Mouse (Mus musculus) G1E (cell line): ENCODE measurements around the gene Dpf3. TPM values are rescaled to one million over a fixed set of nuclear protein-coding genes. Genes with fewer than 3 reads are reported as not detected.

Experiments
- ATAC-seq: 2 replicates; pipeline ENCODE4 v1.8.0; 2016; ENCODE audit warnings: mild to moderate bottlenecking; ENCODE audit not compliant: insufficient number of reproducible peaks, poor library complexity, low FRiP score, severe bottlenecking; ENCODE audit errors: extremely low read depth
- DNase-seq: peaks from one replicate; pipeline ENCODE4 v3.0.0; 2012; ENCODE audit warnings: low spot score
- H3K27me3 ChIP-seq: 2 replicates; pipeline ENCODE4 v1.6.1; 2012; ENCODE audit warnings: mild to moderate bottlenecking, low read length, inconsistent platforms; ENCODE audit not compliant: insufficient read depth
- H3K36me3 ChIP-seq: replicated peaks from 2 replicates; pipeline ENCODE3; 2012; ENCODE audit warnings: mild to moderate bottlenecking, inconsistent platforms
- H3K4me1 ChIP-seq: 2 replicates; pipeline ENCODE4 v1.6.1; 2012; ENCODE audit warnings: low read depth, low read length, inconsistent platforms, mixed read lengths; ENCODE audit not compliant: insufficient read depth
- H3K4me3 ChIP-seq: 2 replicates; pipeline ENCODE4 v1.5.1; 2012; ENCODE audit warnings: low read depth, mild to moderate bottlenecking, inconsistent platforms, low read length, moderate library complexity, mixed read lengths
- H3K9me3 ChIP-seq: replicated peaks from 2 replicates; pipeline ENCODE4 v1.6.1; 2012; ENCODE audit warnings: inconsistent platforms
- CTCF ChIP-seq: IDR thresholded peaks from 2 replicates; pipeline ENCODE4 v1.5.1; 2012; ENCODE audit warnings: low read depth, low read length, inconsistent platforms, mixed read lengths
- GATA1 ChIP-seq: IDR thresholded peaks from 2 replicates; pipeline ENCODE4 v1.6.1; 2012; ENCODE audit warnings: borderline replicate concordance, low read length, inconsistent platforms, mixed read lengths
- GATA2 ChIP-seq: IDR thresholded peaks from 2 replicates; pipeline ENCODE4 v1.6.1; 2012; ENCODE audit warnings: low read depth, low read length, inconsistent platforms, borderline replicate concordance
- POLR2AphosphoS5 ChIP-seq: IDR thresholded peaks from 2 replicates; pipeline ENCODE4 v1.6.1; 2012; ENCODE audit warnings: low read depth, low read length, inconsistent platforms; ENCODE audit not compliant: insufficient replicate concordance
- TAL1 ChIP-seq: conservative IDR thresholded peaks from 2 replicates; pipeline ENCODE4 v1.6.1; 2012; ENCODE audit warnings: low read depth, low read length, inconsistent platforms, mixed read lengths
- polyA plus RNA-seq: library from polyadenylated mRNA; stranded (reverse); fragments of >175 nt; gene quantifications from 2 replicates; pipeline ENCODE4 v1.2.3, GENCODE M21; 2012
- total RNA-seq, 2 experiments: library from RNA; stranded (forward) in 1 of 2; stranded (reverse) in 1 of 2; fragments of 200-1000 nt in 1 of 2; fragments of >200 nt in 1 of 2; fragmentation: Nextera tagmentation in 1 of 2; gene quantifications; 2 replicates each; pipeline ENCODE4 v1.2.3; 2014 to 2017

The Dpf3 gene
- total and polyA plus RNA-seq, 3 experiments: 8.1 to 19.7 (median 12.8) TPM

- Histone ChIP-seq H3K36me3 (no peaks in the 10 kb centered on the region), H3K4me1 (no peaks in the 10 kb centered on the region), H3K9me3 (no peaks in the 10 kb centered on the region), H3K4me3 (no peak overlapping the region), H3K27me3 (peaks cover 56% of the 10 kb centered on the region)
- DNase-seq (no peak), ATAC-seq (no peak)
- no peak for TF ChIP-seq CTCF
- TF ChIP-seq GATA2: no peak
- no peak for TF ChIP-seq TAL1
- TF ChIP-seq GATA1: no peak
- TF ChIP-seq POLR2AphosphoS5: no peak
Observed at GRCm38 (mm10) chr12:83165058-83165457, 322.5 kb downstream of the Dpf3 start.

Other genes with a start within 250 kb of the Dpf3 start
- 36.1 and 46.1 TPM in 2 replicates for gene Dcaf4, start 32.8 kb upstream of the Dpf3 start, total RNA-seq (2014; fragmentation: Nextera tagmentation)
- gene Dcaf4, start 32.8 kb upstream of the Dpf3 start, total RNA-seq (2017): 21.5 and 23.1 TPM in 2 replicates
- 30.5 and 31.2 TPM in 2 replicates for gene Dcaf4, start 32.8 kb upstream of the Dpf3 start, polyA plus RNA-seq
- 19.9 and 33.3 TPM in 2 replicates for gene Zfyve1, start 109.5 kb upstream of the Dpf3 start, total RNA-seq (2014; fragmentation: Nextera tagmentation)
- gene Zfyve1, start 109.5 kb upstream of the Dpf3 start, total RNA-seq (2017): 27.9 and 28.4 TPM in 2 replicates
- 12.1 and 13.6 TPM in 2 replicates for gene Zfyve1, start 109.5 kb upstream of the Dpf3 start, polyA plus RNA-seq
- 1,277 and 1,301 TPM in 2 replicates for gene Rbm25, start 143.5 kb upstream of the Dpf3 start, total RNA-seq (2014; fragmentation: Nextera tagmentation)
- 382 and 467 TPM in 2 replicates for gene Rbm25, start 143.5 kb upstream of the Dpf3 start, total RNA-seq (2017)
- gene Rbm25, start 143.5 kb upstream of the Dpf3 start, polyA plus RNA-seq: 105 and 153 TPM in 2 replicates
- 123 and 134 TPM in 2 replicates for gene Psen1, start 200.4 kb upstream of the Dpf3 start, total RNA-seq (2014; fragmentation: Nextera tagmentation)
- gene Psen1, start 200.4 kb upstream of the Dpf3 start, total RNA-seq (2017): 59.8 and 74.3 TPM in 2 replicates
- 26.3 and 32.5 TPM in 2 replicates for gene Psen1, start 200.4 kb upstream of the Dpf3 start, polyA plus RNA-seq